Mouse (Mus musculus) embryonic fibroblast, embryonic 13.5 days (primary cell): ENCODE results near the gene BC049762.

Experiments
- CTCF ChIP-seq: IDR thresholded peaks from 2 replicates; pipeline ENCODE4 v1.5.1; 2011; ENCODE audit warnings: mild to moderate bottlenecking, control low read depth, low read length, moderate library complexity, borderline replicate concordance; ENCODE audit not compliant: insufficient read depth
- POLR2A ChIP-seq: IDR thresholded peaks from 2 replicates; pipeline ENCODE4 v1.6.1; 2011; ENCODE audit warnings: low read depth, mild to moderate bottlenecking, control low read depth, low read length, moderate library complexity

GRCm38 (mm10) chr11:51274418-51274817 is 11.6 kb upstream of the BC049762 start:
- TF ChIP-seq CTCF (no peak), POLR2A (no peak)
